Mouse (Mus musculus) cerebellum, postnatal 4 days (tissue): ENCODE results near the gene Acat3.
A peak's percentile ranks its signal among the peaks of the same experiment; 100 is the strongest.
"Not testable (repeated sequence)": the region's sequence is repeated elsewhere in the genome, so short reads cannot be mapped to it uniquely, and the experiment has no call there.

Experiments
- DNase-seq, 2 experiments: peaks; one replicate each; pipeline ENCODE4 v3.0.0; 2022; ENCODE audit warnings: low spot score in 2 of 2, mixed read lengths in 1 of 2

Gene Acat3

DNA sequence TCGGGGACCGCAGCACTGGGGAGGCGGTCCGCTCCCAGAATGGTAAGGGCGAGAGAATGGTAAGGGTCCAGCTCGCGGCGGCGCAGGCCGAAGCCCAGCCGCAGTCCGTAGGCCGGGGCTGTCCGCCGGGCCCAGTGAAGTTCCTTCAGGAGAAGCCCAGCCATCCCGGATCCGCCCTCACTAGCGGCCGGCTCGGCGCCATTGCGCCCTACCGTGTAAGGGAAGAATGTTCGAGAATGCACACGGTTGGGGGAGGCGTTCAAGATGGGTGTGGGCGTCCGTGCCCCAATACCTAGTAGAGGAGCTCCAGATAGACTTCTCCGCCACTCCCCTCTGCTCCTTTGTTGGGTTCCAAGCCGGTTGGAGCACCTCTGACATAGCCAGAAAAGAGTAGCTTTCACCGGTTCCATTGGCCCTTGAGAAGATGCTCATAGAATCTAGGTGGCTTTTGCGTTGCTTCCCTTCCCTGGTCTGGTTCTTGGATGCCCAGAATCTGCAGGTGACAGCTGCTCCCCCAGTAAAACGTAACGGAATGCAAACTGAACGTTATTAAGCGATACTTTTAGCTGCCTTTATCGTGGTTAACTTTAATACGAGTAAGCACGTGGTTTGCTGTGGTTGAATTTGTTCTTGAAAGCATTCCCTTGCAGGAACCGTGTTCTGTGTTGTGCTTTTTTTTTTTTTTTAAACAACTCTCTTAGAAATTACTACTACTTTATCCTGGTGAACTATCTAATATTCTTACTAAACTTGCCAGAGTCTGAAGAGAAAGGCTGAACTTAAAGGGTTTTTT, 23.6 kb downstream of the Acat3 start:
- DNase-seq, result peak in 1 of 2 experiments; percentile 37

DNA sequence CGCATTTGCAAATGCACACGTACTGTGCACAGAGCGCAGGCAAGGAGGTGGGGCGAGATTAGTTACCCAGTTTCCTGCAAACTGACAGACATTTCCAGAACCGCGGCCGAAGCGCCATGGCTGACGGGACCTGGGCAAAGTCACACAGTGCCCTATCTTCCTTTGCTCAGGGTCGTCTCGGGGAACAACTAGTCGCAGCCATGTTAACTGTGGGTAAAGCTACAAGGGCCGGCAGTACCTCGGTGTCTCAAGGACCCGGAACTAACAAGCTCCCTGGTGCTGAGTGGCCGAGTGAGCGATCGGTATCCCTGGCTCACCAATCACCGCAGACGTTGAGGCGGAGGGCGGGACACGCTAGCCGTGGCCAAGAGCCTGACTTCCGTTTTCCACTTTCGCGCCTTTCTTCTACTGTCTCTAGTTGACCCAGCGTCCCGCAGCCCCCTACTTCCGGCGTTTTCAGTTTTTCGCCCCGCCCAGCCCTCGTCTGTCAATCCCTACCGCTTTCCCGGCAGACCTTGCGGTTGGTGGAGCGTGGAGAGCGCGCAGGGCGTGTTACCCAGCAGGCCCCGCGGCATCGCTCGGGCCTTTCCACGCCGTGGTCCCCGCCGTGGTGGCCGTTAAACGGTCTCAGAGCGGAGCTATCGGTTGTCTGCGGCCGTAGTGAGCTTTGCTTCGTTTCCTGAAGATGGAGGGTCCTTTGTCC, 24.4 kb downstream of the Acat3 start, which contains the start of gene Mrpl18:
Gene Mrpl18 (minus strand): TSS at position 465 of the 703 bp plus-strand sequence.
- DNase-seq, result peak; percentile 97

DNA sequence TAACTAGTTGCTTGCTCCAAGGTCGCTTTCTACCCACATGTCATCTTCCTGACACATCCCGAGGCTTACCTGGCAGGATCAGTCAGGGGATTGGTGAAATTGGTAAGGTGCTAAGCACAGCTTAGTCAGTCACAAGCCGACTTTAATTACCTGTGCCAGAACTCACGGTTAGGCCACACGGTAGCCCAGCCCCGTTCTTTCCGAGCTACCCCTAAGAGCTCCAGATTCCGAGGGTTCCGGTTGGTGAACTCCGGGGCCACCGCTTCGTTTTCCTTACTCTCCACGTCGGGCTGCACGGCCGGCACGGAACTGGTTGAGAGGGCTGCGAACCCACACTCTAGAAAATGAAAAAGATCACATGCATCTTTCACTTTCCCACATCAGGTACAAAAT, 24.9 kb downstream of the Acat3 start, which contains the start of gene Tcp1:
Gene Tcp1 (plus strand): TSS at position 214 of the 393 bp plus-strand sequence.
- no peak for DNase-seq

DNA sequence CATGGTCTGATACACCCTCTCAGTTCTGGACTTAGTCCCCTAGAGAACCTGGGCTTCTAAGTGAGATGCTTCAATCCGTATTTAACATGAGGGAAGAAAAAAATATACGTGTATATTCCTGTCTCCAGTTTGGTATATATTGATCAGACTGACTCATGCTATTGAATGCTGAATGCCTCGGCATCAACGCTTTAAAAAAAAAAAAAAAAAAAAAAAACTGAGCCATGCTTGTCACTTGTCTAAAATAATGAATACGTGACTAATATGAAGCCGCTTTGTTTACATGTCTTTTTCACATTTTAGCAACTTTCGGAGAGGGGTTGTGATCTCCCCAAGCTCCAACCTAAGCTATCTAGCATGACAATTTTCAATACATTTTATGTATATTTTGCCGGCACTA, 30.0 kb downstream of the Acat3 start:
- no peak for DNase-seq

DNA sequence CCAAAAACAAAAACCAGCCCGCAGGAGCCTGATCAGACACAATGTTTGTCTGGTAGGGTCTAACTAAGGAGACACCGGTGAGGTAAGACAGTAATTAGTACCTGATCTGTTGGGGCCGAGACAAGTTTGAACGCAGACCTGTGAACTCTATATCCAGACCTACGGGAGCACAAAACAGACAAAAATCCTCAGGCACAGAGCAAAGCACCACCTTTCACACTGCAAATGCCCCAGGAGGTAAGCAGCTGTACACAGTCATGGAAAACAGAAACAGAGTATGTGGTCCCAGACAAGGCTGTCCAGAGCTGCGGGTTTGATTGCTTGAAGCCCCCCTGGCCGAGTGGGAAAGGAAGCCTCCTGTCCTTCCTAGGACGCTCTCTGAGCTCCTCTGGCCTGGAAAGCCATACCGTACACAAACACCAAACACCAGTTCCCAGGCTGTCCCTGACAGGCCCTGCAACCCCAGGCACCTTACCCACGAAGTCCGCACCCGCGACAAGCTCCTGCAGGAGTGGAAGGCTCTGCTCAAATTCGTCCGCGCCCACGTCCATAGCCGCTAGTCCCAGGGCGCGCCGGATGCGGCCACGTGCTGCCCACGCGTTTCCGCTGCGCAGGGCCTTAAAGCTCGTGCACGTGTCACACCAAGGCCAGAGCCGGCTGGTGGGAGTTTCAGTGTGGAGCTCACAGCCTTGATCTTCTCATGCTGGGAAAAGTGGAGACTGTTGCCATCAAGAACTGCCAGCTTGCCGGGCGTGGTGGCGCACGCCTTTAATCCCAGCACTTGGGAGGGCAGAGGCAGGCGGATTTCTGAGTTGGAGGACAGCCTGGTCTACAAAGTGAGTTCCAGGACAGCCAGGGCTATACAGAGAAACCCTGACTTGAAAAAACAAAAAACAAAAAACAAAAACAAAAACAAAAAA, 30.8 kb downstream of the Acat3 start, which contains the start of gene Pnldc1:
Gene Pnldc1 (minus strand): TSS at position 870 of the 920 bp plus-strand sequence.
- no peak for DNase-seq

DNA sequence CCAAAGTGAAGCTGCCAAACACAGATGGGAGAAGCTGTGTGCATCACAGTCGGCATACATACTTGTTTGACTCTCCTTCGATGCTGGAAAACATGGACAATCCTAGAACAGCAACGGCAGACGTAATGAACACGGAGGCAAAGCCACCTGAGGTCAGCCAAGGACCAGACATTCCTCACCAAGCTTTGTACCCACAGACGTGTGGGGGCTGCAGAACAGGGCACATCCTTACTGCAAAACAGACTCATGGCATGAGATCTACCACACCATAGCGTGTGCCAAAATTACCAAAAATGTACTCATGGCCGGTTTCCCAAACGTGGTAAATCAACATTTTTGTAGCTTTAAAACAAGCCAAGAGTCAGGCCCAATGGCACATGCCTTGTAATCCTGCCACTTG, 34.0 kb downstream of the Acat3 start:
- no peak for DNase-seq

DNA sequence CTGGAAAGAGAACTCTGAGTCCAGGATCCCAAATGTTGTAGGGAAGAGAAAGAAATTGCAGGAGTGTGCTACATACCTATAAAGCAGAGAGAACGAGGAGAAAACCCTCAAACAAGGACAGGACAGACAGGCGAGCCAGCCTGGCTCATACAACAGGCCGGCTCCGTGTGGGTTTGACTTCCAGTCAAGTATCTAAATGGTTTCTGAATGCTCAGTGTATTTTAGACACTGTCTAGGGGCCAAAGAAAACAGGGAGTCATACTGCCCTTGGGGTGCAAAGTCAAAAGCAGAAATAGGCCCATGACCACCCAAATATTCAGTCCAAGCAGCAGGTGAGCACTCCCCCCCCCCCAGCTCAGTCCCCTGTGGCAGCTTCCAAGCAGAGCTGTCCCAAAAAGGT, 34.6 kb downstream of the Acat3 start:
- DNase-seq, result no peak

DNA sequence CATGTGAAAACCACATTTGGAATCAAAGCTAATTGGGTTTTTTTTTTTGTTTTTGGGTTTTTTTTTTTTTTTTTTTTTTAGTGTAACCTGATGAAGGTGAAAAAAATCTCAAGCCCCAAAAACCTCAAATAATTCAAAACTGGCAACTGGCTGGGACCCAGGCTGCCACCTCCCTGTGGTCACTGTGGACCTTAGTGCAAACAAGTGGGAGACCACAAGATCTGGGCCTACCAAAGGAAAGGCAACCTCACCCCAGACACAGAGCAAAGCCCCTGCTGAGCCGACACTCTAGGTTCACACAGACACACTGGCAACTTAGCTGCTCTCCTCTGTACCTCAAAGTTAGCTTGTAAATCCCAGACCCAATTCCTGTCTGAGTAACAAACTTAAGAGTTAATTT, 36.1 kb downstream of the Acat3 start:
- DNase-seq, result no peak

DNA sequence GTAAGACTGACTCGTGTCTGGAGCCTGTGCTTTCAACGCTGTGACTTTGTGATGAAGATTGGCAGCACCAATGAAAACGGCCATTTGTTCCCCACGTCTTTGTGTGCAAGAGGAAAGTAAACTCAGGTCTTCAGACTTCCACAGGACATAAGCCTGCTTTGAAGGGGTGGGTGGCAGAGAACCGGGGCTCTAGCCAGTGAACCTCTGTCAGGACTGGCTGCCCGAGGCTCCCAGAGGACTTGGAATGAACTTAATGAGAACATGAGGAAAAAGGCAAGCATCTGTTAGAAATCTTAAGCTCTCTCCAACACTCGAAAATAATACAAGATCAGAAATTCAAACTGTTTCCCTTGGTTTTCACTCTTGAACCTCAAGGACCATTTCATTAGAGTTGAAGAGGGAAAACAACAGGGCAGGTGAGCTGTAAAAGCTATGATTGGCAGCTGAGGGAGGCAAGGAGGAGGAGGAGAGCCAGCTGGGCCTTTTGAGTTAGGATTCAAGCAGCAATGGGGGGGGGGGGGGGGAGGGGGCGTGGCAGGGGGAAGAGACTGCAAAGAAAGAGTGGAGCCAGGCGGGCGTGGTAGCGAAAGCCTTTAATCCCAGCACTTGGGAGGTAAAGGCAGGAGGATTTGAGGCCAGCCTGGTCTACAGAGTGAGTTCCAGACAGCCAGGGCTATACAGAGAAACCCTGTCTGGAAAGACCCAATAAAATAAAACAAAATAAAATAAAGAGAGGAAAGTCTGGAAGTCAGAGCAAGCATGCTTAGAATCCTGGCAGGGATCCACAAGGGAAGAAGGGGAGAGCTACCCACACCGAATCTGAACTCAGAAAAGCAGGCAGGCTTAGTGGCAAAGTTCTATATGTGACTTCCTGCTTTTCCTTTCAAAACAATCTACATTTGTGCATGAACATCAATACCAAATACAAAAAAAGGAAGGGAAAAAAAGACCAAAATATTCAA, 36.7 kb downstream of the Acat3 start:
- no peak for DNase-seq

DNA sequence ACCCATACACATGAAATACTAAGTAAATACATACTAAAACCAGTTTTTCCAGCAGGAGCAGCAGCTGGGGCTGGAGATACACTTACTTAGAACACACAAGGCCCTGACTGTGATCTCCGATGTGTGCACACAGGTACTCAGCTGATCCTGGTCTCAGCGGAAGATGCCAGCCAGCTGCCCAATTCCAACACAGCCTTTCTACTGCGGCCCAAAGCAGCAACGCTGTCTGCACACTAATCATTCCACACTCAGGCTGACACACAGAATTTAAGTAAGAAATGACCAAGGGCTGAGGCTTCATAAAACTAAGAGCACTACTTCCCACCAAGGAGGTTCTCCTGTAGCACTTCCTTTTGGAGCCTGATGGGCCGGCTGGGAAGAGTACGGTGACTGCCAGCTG, 38.1 kb downstream of the Acat3 start:
- no peak for DNase-seq

DNA sequence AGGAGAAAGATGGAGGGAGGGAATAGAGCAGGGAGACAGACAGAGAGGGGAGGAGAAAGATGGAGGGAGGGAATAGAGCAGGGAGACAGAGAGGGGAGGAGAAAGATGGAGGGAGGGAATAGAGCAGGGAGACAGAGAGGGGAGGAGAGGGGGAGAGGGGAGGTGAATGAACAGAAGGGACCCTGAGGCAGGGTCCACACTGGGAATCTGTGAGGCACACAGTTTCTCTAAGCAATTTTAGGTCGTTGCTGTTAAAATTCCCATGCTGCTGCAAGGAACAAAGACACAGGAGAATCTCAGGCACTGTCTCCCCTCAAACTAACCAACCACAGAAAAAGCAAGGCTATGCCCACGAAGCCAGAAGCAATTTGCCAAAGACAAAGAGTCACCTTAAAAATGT, 41.8 kb downstream of the Acat3 start:
- not testable (repeated sequence) for DNase-seq

DNA sequence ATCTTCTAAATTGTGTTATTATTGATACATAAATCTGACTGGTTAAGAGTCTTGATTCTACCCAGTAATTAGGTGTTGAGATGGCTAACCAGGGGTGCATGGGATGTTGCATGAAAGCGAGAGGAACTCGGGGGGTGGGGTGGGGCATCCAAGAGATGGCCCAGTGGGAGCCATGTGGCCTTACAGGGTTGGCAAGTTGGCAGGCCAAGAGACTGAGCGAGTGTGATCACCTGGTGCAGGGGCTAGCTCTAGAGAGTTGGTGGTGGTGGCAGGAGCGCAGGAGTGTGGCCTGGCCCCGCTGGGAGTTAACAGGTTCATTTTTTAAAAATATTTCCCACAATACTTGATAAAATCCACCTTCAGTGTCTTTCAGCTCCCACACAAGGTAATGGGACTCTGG, 42.7 kb downstream of the Acat3 start:
- no peak for DNase-seq

DNA sequence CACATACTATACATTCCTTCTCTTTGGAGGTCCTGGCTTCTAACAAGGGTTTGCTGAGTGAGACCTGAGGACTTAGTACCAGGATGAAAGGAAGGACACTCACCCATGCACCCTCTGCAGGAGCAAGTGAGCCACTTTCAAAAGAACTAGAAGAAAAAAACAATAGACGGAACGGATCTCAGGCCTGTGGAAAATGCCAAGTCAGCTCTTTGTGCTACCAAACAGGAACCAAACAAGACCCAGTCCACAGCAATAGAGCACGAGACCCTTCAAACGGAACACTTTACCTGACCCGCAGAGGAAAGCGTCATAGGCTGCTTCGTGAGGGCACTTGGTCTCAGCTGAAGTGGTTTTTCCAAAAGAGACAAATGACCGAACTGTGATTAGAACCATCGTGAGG, 48.4 kb downstream of the Acat3 start:
- no peak for DNase-seq

DNA sequence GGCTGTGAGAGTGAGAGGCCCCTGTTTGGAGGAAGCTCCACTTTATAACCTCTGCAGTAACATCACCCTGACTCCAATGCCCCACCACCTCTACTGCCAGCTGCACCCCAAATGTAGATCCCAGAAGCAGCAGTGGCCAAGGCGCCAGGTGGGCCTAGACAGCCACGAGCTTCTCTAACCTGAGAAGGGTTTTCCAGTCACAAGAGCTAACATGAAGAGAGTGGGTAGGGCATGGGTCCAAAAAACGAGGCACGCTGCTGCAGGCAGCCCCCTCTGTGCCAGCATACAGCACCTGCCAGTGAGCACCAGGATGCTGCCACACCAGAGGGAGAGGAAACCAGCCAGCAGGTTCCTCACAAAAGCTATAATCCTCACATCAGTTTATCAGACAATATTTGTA, 49.3 kb downstream of the Acat3 start:
- DNase-seq, result no peak

DNA sequence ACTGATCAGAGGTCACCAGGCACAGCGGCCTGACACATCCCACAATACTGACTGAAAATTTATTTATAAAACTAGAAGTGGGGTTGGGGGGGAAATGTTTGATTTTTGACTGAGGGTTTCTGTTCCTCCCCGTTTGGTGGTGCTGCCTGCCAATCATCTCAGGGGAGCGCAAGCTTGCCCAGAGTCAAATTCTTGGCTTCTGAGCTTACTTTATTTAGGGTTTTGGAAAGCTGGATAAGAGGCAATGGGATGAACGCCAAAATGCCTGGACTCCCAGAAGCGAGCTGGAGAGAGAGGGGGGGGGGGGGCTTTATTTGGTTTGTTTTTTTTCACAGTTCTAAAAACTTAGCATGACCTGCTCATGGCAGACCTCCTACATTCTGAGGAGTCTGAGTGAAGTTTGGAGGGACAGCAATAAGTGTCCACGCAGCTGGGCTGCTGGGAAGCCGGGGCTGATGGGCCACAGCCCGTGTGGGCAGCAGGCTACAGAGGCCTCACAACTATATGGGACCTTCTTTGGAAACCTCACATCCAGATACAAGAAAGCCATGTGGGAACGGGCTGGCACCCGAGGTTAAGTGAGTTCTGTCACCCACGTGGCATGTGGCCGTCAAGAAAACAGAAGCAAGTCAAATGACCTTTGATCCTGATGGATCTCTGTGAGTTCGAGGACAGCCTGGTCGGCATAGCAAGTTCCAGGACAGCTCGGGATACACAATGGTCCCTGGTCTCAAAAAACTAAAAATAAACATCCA, 53.2 kb downstream of the Acat3 start:
- no peak for DNase-seq

DNA sequence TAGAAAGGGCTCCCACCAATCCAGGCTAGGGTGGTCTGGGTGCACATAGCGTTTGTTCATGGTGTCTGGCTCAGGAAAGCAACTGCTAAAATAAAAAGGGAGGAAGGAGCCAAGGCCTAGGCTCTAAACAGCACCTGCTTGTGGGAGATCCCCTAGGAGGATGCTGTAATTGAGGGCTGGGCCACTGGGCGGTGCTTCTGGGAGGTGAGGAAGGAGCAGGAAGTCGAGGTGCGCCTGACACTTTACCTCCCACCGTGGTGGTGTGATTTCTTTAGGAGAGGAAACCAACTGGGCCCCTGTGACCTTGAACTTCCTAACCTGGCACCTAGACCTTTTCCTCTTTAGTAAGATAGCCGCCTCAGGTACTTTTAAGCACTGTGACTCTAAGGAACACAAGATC, 53.8 kb downstream of the Acat3 start:
- DNase-seq, result no peak

DNA sequence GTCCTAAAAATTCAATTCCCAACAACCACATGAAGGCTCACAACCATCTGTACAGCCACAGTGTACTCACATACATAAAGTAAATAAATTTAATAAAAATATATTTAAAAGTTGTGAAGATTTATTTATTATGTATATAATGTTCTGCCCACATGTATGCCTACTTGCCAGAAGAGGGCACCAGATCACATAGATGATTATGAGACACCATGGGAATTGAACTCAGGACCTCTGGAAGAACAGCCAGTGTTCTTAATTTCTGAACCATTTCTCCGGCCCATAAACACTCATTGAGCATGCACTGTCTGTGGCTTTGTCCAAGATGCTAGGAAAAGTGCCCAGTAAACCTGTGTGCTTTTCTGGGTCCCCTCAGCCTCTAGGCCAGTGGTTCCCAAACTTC, 59.2 kb downstream of the Acat3 start:
- DNase-seq, result no peak

DNA sequence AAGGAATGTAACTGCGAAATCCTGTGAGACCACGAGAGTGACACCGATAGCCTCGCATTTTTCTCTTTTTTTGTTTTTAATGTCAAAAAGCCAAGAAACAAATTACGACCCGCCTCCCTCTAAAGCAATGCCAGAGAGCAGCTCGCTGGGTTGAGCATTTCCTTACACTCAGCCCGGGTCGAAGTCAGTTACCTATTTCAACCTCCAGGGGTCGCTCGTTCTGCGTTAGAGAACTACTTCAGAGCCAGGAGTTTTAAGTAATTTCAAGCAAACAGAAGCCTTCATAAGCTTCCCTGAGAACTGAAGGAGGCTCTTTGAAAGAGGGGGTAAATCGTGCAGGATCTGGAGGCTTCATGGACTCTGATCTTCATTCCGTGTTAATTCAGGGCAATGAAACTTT, 60.2 kb downstream of the Acat3 start:
- DNase-seq, result peak; percentile 70 to 82

DNA sequence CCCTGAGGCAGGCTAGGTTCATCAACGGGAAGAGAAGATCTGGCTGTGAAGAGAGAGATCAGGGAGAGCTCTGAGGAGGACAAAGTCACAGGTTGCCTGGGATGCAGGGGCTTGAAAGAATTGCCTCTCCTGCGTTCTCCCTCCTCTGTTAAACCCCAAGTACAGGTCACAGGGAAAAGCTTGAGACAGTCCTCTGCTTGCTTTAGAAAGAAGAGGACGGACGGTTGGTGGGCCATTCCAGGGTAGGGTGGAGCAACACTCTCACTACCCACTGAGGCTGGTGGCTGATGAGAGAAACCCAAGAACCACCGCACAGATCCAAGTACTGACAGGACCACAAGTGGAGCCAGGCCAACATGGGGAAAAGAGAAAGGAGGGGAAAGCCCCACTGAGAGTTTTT, 64.7 kb downstream of the Acat3 start, which contains the start of gene Mrgprh:
Gene Mrgprh (plus strand): TSS at position 301 of the 400 bp plus-strand sequence.
- no peak for DNase-seq
